Mouse (Mus musculus): ENCODE measurements at regions not wholly inside any gene's neighbourhood (a gene's known extent, or its start where the extent isn't known, plus 50 kb on each side); places are given as distances from the start of the nearest gene placed in this dataset.
"Not testable (repeated sequence)": the region's sequence is repeated elsewhere in the genome, so short reads cannot be mapped to it uniquely, and the experiment has no call there.

GRCm38 (mm10) chr14:36155757-36156156, 61.0 kb downstream of the 4930474N05Rik start:
- no peak for DNase-seq (ENCODE audit: low spot score)

- no peak for DNase-seq (ENCODE audit: low spot score)
Observed at GRCm38 (mm10) chr14:36156175-36156574, 61.5 kb downstream of the 4930474N05Rik start.

GRCm38 (mm10) chr14:36183701-36184100, 89.0 kb downstream of the 4930474N05Rik start:
- DNase-seq (ENCODE audit: low spot score) = no peak

- no peak for DNase-seq (ENCODE audit: low spot score)
Observed at GRCm38 (mm10) chr14:36196517-36196916, 101.8 kb downstream of the 4930474N05Rik start.

- no peak for DNase-seq (ENCODE audit: low spot score)
Observed at GRCm38 (mm10) chr14:36198396-36198795, 103.7 kb downstream of the 4930474N05Rik start.

GRCm38 (mm10) chr14:36203855-36204254, 109.1 kb downstream of the 4930474N05Rik start:
- DNase-seq (ENCODE audit: low spot score) = no peak

GRCm38 (mm10) chr14:36212830-36213229, 118.1 kb downstream of the 4930474N05Rik start:
- DNase-seq (ENCODE audit: low spot score) = no peak

- no peak for DNase-seq (ENCODE audit: low spot score)
Observed at GRCm38 (mm10) chr14:36245849-36246248, 151.1 kb downstream of the 4930474N05Rik start.

GRCm38 (mm10) chr14:36262126-36262525, 167.4 kb downstream of the 4930474N05Rik start:
- no peak for DNase-seq (ENCODE audit: low spot score)

GRCm38 (mm10) chr14:36283825-36284414, 189.2 kb downstream of the 4930474N05Rik start:
- DNase-seq (ENCODE audit: low spot score) = no peak

GRCm38 (mm10) chr14:36288697-36289286, 194.1 kb downstream of the 4930474N05Rik start:
- DNase-seq (ENCODE audit: low spot score) = no peak

- DNase-seq (ENCODE audit: low spot score) = no peak
Observed at GRCm38 (mm10) chr14:36310324-36310723, 215.6 kb downstream of the 4930474N05Rik start.

GRCm38 (mm10) chr14:36314673-36315072, 220.0 kb downstream of the 4930474N05Rik start:
- not testable (repeated sequence) for DNase-seq (ENCODE audit: low spot score)

GRCm38 (mm10) chr14:36316418-36317111, 221.8 kb downstream of the 4930474N05Rik start:
- DNase-seq (ENCODE audit: low spot score) = peak; percentile 5

GRCm38 (mm10) chr14:36328258-36328891, 233.7 kb downstream of the 4930474N05Rik start:
- no peak for DNase-seq (ENCODE audit: low spot score)

GRCm38 (mm10) chr14:36340832-36341231, 246.1 kb downstream of the 4930474N05Rik start:
- DNase-seq (ENCODE audit: low spot score) = no peak

All from heart, adult 8-10 months (tissue).